Mouse (Mus musculus) mouse embryonic stem cell (cell line): ENCODE measurements around the gene Dhx8.

Source experiments
- in situ Hi-C, 2 experiments: fragments of 300-500 bp; cut with MboI; formaldehyde crosslinking; loops; 1 replicate in 1 of 2; 3 replicates in 1 of 2; pipeline ENCODE4 v1.14.3; 2019 to 2020; ENCODE audit warnings: low sequenced_read_pairs in 2 of 2, low pct_unique_long_range_greater_than_20kb in 1 of 2, mixed read lengths in 1 of 2; ENCODE audit not compliant: unreplicated experiment in 1 of 2

The Dhx8 gene

DNA sequence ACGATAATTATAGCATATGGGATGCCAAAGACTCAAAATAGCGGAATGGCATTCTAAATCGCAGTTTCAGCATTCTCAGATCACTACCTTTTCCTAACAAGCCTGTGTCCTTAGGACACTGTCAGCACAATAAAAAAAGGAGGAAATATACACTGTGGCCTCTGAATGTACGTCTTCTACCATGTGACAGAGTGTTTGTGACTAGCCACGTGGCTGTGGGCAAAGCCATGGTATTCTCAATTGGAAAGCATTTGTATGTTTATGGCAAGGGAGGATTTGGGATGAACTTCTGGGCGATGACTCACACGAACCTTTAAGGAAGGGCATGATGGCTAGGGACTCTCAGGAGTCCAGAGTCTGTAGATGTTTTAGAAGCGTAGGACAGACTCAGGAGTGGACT is 7.7 kb upstream of the Dhx8 start:
- in situ Hi-C loops, result no loop called here

DNA sequence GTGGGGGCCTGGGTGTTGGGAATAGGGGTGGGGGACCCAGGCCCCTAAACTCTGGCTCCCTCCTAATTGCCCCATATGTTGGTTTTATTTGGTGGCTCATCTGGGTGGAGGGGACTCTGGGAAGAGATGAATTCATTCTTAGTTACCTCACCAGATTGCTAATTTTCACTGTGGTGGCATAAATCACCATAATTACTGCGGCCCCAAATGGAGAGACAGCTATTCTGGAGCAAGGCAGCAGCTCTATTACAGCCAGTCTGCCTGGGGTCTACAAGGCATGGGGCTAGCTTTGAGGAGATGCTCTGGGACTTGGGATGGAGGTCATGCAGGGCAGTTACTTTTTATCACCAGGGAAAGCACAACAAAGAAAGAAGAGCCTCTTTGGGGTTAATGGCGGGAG is 6.0 kb upstream of the Dhx8 start:
- in situ Hi-C loops, result no loop called here

DNA sequence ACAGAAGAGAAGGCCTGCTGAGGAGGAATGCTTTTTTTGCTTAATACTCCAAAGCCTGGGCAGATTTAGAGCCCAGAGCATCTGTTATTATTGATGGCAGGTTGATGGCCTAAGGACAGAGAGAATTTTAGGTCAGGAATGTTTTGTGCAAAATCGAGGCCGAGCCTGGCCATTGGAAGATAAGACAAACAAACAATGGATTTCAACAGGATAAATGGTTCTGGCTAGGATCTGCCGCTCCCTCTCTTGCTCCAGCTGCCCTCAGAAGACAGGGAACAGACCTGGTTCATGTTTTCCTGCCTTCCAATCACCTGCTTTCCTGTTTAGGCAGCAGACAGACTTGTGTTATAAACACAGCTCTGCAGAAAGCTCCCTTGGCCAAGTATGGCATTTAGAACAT is 3.4 kb upstream of the Dhx8 start:
- in situ Hi-C loops, result no loop called here

DNA sequence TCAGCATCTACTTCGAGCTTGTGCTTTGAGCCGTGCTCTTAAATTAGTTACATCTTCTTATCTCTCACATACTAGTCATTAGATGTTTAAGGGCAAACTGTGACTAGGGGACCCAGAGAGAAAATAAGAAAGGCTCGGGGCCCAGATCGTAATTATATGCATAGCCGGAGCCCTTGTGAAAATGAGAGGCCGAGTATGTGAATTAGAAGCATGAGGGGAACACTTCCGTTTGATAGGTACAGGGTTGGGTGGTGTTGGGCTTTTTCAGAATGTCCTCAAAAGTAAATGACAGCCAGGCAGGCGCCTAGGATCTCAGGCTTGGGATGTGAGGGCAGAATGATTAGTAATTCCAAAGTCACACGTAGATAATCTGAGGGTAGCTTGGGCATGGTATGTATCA is 877 bp downstream of the Dhx8 start:
- in situ Hi-C loops, result loop anchor here (5.0 kb wide), 1 partner anchor 71 kb away; no protein-coding TSS in a partner anchor

DNA sequence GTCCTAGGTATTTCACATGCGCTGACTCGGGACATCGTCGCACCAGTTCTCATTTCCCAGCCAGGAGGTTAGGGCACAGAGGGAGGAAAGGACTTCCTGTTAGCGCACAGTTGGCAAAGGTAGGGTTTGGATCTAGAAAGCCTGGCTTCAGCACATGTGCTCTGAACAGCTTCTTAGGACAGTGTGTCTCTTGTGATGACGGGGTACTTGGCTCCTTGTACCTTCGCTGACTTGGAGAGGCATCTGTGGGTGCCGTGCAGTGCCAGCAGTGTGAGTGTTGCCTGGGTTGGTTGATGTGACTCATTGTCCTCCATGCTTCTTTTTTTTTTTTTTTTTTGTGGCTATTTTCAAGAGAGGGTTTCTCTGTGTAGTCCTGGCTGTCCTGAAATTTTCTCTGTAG is 23.9 kb downstream of the Dhx8 start:
- in situ Hi-C loops, result no loop called here

DNA sequence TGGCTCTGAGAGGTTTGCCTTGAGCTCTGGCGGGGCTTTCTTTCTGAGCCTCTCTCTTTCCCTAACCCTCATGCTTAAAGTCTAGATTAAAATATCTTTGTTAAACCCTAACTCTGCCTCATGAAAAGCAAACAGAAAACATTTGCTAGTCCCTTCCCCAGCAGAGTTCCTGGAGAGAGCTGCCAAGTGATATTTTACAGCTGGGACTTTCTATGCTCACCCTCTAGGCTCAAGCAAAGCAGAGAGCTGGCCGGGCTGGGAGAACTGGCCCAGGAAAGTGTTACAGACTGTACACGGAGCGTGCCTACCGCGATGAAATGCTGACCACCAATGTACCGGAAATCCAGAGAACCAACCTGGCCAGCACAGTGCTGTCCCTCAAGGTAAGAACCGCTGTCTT is 24.6 kb downstream of the Dhx8 start:
- in situ Hi-C loops, result no loop called here

DNA sequence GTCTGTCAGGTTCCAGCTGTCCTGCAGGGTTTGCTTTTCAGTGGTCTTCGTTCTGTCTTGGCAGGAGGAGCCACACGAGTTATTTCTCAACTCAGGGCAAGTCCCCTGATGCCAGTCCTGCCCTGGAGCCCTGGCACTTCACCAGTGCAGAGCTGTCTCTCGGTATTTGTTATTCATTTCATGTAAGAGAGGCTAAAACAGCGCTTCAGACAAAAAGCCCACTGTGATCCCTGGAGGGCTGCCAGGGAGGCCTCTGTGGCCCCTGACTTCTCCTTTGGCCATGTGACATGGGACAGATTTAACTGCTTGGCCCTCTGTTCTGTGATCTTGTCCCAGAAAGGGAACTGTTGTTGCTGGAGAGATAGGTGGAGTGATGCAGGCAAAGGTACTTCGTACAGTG is 25.7 kb downstream of the Dhx8 start:
- in situ Hi-C loops, result no loop called here

DNA sequence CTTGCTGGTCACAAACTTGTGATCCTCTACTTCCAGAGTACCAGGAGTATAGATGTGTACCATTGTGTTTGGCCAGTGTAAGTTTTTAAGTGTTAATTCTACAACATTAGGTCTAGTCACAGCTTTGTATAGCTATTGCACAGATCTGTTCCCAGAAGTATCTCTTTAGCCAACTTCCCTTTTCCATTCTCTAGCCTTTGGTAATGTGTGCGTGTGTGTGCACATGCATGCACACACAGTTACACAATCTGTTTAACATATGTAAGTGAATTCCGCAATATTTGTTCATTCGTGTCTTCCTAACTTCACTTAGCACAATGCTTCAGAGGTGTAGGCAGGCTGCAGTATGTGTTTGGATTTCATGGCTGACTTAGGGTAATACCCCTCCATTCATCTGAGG is 26.8 kb downstream of the Dhx8 start:
- in situ Hi-C loops, result no loop called here

DNA sequence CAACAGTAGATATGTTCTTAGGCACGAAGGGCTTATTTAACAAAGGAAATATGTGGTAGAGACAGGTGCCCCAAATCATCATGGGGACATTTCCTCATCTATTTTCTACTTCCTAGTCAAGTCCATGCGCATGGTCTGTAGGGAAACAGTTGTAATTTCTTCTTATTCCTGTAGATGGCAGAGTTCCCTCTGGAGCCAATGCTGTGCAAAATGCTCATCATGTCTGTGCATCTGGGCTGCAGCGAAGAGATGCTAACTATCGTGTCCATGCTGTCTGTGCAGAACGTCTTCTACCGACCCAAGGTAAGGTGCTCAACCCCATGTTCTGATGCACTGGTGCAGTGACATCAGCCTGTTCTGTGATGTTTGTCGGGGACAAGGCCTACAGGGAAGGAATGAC is 31.0 kb downstream of the Dhx8 start:
- in situ Hi-C loops, result no loop called here

DNA sequence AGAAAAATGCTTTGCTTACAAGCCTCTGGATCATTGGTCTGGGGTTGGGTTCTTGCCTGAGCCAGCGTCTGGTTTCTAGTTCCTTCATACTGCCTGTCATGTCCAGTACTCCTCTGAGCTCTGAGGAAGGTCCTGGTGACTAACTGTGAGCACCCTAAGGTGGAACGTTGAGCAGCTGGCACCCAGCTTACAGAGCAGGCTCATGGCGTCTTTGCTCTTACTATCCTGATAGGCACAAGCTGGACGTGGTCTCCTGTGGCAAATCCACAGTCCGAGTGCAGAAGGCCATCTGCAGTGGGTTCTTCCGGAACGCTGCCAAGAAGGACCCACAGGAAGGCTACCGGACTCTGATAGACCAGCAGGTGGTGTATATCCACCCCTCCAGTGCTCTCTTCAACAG is 31.8 kb downstream of the Dhx8 start:
- in situ Hi-C loops, result no loop called here

DNA sequence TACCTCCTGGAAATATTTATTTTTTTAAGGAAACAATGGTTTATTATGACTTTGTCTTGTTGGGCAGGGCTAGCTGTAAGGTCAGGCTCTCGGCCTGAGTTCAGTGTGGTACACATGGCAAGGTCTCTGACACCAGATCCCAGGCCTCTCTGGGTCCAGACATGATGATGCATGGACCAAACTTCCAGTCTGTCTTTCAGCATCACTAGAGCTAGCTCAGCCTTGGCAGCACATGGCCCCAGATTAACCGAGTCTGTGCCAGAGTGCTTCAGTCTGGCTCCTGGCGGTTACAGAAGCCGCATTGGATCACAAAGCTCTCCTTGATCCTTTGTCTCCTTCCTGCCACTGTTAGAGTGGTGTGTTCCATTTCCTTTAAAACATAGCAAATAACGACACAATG is 34.6 kb downstream of the Dhx8 start:
- in situ Hi-C loops, result no loop called here

DNA sequence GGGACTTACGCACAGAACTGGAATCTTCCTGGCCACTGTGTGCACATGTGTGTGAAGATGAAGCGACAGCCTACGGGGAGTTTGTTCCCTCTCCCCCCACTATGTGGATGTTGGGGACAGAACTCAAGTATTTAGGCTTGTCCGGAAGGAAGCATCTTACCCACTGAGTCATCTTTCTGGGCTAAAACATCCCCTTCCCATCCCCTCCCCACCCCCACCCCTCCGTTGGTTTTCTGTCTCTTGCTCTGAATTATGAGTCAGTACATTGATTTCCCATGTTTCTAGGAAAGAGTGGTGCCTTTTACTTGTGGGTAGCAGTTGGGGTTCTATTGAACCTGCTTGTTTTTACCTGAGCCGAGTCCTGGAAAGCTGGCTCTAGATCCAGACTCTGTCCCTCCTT is 36.0 kb downstream of the Dhx8 start:
- in situ Hi-C loops, result no loop called here

DNA sequence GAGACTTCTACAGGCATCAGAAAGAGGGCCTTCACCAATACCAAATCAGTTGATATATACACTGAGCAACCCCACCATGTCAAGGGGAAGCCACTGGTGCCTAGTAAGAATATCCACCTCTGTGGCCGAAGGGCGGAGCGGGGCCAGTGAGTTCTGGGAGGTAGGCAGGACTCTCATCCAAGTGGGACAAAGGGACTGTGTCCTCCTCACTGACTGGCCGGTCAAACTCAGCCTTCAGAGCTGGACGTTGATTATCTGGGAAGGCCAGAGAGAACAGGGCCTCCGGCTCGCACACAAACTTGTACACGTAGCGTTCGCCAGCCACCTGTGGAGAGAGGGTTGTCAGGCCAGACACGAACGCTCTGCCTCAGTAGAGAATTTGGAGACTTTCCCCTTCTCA is 37.5 kb downstream of the Dhx8 start:
- in situ Hi-C loops, result no loop called here

DNA sequence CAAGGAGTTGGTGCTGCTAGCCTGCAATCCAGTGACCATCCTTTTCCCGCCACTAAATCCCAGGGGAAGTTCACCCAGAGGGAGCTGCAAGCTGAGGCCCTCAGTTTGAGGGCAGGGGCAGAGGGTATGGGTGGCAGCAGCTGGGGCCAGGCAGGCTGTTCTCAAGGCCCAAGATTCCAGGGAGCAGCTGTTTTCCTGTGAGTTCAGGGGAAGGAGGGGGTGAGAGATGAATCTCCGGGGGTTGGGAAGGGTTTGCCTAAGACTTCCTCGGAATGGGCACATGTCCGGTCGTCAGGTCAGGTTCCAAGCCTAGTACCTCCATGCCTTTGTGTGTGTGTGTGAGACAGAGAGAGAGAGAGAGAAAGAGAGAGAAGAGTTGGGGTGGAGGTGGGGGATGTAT is 39.3 kb downstream of the Dhx8 start:
- in situ Hi-C loops, result no loop called here

DNA sequence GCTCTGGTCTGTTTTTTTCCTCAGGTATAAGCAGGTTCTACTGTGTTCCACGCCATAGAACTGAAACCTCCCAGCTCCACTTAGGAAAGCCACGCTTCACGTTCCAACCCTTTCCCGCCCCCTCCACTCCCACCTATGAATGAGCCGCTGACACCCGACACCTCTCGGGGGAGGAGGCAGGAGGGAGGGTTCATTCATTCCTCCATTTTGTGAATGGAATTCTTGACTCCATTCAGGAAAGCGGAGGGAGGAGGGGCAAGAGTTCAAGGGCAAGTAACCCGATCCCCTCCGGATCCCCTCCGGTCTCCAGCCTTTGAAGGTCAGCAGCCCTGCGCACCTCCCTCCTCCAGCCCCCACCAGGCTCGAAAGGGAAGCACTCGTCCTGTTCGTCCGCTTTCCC is 39.7 kb downstream of the Dhx8 start:
- in situ Hi-C loops, result no loop called here

DNA sequence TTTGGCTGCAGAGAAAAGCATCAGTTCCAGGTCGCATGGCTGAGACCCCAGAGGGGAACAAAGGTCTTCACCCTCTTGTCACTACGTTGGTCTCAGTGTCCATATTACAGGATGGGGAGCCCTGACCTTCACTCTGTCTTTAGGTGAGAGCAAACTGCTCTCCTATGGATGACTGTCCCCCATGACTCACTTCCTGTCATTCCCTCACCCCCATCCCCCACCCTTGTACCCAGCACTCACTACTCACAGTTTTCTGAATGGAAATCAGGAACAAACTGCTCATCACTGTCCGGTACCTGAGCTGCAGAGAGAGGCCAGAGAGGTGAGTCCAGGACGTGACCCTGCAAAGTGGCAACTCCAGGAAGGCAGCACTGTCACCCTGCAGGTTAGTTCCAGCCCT is 44.1 kb downstream of the Dhx8 start:
- in situ Hi-C loops, result no loop called here

DNA sequence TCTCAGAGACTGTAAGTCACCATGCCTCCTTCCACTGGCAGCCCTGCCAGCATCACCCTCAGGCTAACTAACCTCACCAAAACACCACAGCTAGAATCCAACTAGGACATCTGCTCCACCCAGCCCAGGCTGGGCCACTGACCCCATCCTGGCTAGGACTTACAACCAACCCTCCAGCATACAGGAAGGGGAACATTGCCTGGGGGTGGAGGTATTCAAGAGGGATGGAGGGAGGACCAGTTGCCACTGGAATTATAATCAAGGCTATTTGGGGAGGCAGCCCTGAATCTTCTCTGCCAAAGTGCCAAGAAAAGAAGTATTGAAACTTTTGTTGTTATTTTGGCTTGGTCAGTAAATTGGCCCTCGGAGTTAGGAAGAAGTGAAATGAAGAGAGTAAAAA is 50.4 kb downstream of the Dhx8 start:
- in situ Hi-C loops, result no loop called here

DNA sequence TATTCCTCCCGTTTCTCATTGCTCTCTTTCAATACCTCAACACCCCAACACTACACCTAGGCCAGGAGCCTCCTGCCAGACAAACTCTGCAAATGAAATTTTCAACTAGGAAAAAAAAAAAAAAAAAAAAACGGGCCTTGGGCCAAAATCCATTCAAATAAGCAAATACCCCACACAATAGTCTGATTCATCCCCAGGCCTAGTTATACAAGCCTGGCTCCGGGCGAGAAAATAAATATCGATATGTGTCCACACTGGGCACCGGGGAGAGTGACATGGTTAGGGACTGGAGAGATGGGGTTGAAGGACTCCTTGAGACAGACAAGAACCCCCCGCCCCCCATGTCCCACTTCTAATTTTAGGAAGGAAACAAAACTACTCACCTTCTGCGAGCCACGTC is 50.9 kb downstream of the Dhx8 start:
- in situ Hi-C loops, result no loop called here

DNA sequence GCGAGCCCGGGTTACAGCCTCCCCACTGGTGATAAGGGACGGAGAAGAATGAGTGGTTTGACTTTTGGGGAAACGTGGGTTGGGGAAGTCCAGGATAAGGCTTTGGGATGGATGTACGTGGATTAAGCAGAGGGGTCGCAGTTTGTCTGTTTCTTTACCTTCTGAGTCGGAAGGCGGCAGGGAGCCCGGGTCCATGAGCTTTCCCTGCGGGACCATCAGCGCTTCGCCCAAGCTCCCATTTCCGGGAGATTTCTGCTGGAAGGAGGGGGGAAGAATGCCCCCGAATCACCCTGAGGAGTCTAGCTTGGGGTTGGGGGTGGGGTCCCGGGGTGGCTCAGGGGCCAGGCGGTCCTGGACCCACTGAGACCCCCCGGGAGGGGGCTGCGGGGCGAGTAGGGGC is 51.4 kb downstream of the Dhx8 start:
- in situ Hi-C loops, result no loop called here

DNA sequence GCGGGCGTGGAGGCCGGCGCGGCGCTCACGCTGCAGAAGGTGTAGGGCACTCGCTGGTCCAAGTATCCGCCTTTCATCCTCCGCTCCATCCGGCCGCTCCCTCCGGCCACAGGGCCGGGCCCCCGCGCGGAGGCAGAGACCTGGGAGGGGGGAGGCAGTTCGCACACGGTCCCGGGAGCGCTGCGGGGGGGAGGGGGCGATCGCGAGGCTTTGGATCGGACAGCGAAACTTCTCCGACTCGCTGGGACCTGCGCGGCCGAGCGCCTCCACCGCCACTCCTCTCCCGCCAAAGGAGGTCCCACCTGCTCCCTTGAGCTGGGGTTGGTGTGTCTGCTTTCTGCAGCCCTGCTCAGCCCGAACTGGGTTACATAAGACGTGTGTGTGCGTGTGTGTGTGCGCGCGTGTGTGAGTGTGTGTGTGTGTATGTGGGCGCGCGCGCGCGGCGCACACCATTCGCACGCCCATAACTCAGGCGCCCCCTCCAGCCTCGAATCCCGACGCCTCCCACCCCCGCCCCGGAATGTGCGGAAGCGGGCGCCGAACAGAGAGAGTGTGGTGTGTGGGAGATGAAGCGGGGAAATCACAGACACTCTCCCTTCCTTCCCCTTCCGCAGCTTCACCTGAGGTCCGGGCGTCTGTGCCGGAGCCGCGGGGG is 51.9 kb downstream of the Dhx8 start:
- in situ Hi-C loops, result no loop called here
